Mouse (Mus musculus): Measurements from ENCODE around the gene Ccm2.
A peak's percentile ranks its signal among the peaks of the same experiment; 100 is the strongest.
"Not testable (repeated sequence)": the region's sequence is repeated elsewhere in the genome, so short reads cannot be mapped to it uniquely, and the experiment has no call there.

Gene Ccm2

GRCm38 (mm10) chr11:6546205-6547013, at the start of gene Ccm2:
Gene Ccm2, plus strand, starts transcription at chr11:6546887.
- peak; percentile 98 to 99 for DNase-seq (ENCODE audit: inconsistent age in 2 of 2, low spot score in 1 of 2)

DNA sequence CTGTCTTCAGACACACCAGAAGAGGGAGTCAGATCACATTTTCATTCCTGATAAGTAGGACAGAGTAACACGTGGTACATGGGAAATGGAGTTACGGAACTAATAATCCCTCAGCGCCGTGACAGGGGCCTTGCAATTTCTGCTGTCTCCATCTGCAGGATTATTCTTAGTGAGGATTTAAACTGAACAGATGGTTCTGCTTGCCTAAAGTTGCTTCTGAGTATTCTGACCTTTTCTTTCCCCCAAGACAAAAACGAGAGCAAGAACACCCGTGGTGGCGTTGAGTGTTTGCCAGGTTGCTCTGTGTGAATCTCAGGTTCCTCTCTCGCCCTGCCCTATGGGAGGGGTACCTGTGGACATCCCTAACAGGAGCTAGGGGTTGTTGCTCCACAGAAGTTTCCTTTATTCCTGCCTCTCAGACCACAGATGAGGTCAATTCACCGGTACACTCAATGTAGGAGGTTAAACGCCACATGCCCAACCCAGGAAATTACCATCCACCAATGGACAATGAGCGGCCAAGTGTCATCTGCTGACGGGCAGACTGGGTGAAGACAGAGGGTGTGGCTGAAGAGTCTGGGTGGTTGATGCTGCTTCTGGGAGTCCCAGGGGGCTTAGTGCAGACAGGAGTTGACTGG, 49.3 kb upstream of the Ccm2 start:
- DNase-seq (ENCODE audit: inconsistent age in 2 of 2, low spot score in 1 of 2): no peak

GRCm38 (mm10) chr11:6502506-6502905, 44.2 kb upstream of the Ccm2 start:
- DNase-seq (ENCODE audit: inconsistent age in 2 of 2, low spot score in 1 of 2): no peak

- DNase-seq (ENCODE audit: inconsistent age in 2 of 2, low spot score in 1 of 2): no peak
Measured at GRCm38 (mm10) chr11:6504226-6504625, 42.5 kb upstream of the Ccm2 start.

- DNase-seq (ENCODE audit: inconsistent age in 2 of 2, low spot score in 1 of 2): no peak
Measured at GRCm38 (mm10) chr11:6504689-6505088, 42.0 kb upstream of the Ccm2 start.

DNA sequence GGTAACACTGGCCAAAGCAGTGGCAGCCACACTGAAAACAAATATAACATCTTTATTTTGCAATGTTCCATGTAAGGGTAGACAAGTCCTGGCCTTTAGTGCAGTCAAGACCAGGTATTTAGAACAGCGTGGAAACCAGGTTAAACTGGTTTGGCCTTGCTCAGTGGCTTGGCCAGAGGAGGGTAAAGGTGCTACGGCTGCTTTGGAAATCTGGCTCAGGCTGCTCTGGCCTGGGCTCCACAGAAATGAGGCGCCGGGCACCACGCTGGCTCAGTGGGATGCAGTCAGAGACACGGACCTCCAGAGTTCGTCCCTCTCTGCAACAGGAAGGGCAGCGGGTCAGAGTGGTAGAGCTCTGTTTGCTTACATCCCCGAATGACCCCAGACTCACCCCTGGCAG, 40.2 kb upstream of the Ccm2 start:
- DNase-seq (ENCODE audit: inconsistent age in 2 of 2, low spot score in 1 of 2): no peak

- no peak for DNase-seq (ENCODE audit: inconsistent age in 2 of 2, low spot score in 1 of 2)
Measured at GRCm38 (mm10) chr11:6508269-6508876, 38.3 kb upstream of the Ccm2 start.

DNA sequence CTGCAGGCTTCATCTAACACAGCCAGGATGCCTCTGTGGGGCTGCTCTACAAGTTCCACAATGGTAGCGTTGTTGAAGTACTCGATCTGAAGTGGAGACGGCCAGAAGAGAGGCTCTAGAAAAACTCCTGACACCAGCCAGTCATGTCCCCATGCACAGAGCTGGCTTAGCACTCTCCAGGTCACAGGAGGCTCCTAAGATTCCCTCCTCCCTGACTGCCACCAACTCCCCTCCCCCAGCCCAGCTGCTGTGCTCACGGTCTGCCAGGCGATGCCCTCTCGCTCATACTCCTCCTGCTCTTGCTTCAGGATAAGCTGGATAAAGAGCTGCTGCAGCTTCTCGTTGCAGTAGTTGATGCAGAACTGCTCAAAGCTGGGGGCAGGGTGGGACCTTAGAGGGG, 31.9 kb upstream of the Ccm2 start:
- no peak for DNase-seq (ENCODE audit: inconsistent age in 2 of 2, low spot score in 1 of 2)

- DNase-seq (ENCODE audit: inconsistent age in 2 of 2, low spot score in 1 of 2): no peak
Measured at GRCm38 (mm10) chr11:6519491-6520033, 27.1 kb upstream of the Ccm2 start.

GRCm38 (mm10) chr11:6520507-6521173, 26.0 kb upstream of the Ccm2 start, which contains the start of gene Myo1g:
Gene Myo1g, minus strand, starts transcription at chr11:6520965.
- DNase-seq (ENCODE audit: inconsistent age in 2 of 2, low spot score in 1 of 2): no peak

GRCm38 (mm10) chr11:6522782-6523525, 23.7 kb upstream of the Ccm2 start:
- DNase-seq (ENCODE audit: inconsistent age in 2 of 2, low spot score in 1 of 2): no peak

DNA sequence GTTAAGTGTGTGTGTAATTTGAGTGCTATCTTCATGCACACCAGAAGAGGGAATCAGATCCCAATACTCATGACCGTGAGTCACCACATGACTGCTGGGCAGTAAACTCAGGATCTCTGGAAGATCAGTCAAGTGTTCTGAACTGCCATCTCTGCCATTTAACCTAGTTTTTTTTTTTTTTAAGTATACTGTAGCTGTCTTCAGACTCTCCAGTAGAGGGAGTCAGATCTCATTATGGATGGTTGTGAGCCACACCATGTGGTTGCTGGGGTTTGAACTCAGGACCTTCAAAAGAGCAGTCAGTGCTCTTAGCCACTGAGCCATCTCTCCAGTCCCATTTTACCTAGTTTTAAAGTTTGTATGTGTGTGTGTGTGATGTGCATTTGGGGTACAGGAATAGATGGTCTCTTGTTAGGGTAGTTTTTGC, 23.0 kb upstream of the Ccm2 start:
- DNase-seq (ENCODE audit: inconsistent age in 2 of 2, low spot score in 1 of 2): no peak

DNA sequence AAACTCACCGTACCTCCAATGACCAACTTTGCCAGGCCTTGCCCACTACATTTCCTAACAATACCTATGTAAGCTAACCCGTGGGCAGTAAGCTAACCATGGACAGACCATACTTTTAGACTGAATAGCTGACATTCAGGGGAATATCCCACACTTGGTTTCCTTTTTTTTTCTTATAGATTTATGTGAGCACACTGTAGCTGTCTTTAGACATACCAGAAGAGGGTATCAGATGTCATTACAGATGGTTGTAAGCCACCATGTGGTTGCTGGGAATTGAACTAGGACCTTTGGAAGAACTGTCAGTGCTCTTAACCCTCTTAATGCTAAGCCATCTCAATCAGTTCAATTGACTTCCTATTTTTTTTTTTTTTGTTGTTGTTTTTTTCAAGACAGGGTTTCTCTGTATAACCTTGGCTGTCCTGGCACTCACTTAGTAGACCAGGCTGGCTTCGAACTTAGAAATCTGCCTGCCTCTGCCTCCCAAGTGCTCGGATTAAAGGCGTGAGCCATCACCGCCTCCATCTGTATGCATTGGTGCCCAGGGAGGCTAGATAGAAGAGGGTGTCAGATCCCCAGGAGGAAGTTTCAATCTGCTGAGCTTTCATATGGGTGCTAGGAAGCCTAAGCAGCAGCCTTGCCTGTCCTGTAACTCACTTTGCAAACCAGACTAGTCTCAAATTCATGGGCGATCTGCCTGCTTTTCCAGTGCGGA, 22.4 kb upstream of the Ccm2 start:
- no peak for DNase-seq (ENCODE audit: inconsistent age in 2 of 2, low spot score in 1 of 2)

GRCm38 (mm10) chr11:6524880-6525238, 21.8 kb upstream of the Ccm2 start:
- DNase-seq (ENCODE audit: inconsistent age in 2 of 2, low spot score in 1 of 2): no peak

DNA sequence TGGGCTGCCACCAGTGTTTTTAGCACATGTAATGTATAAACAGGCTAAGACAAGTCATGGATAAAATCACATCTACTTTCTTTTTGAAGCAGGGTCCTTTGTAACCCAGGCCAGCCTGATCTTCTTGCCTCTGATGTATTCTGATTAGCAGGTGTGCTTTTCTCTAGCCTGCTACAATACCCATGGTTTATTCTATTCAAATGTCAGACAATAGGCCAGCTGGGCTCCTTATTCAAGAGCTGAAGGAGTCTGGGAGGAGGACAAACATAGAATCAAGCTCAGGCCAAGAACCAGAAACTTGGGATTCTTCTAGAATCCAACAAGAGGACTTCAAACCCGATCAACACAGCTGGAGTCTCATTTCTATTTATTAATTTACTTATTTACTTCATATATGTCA, 21.4 kb upstream of the Ccm2 start:
- no peak for DNase-seq (ENCODE audit: inconsistent age in 2 of 2, low spot score in 1 of 2)

DNA sequence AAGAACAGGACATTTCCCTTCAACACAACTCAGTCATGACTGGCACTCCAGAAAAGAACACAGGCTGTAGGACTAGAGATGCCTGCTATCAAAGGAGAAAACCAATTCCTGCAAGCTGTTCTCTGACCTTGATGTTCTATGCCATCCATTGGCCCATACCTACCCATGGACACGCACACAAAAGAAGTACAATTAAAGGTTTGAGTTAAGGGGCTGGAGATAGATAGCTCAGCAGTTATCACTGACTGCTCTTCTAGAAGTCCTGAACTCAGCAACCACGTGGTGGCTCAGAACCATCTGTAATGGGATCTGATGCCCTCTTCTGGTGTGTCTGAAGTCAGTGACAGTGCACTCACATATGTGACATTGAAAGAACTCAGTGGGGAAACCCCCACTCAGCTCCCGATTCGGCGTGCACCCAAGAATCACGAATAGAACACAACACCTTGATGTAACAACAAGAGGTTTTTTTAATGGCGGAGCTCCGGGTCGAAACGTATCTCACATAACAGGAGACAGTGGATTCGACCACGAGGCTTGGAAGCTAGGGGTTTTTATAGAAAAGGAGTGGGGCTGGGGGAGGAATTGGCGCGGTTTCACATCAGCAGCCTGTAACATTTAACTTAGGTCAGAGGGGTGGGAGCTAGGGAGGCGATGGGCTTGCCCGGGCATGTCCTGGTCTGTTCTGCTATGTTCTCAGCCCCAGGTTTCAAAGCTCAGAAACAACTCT, 20.0 kb upstream of the Ccm2 start:
- DNase-seq (ENCODE audit: inconsistent age in 2 of 2, low spot score in 1 of 2): not testable (repeated sequence)

- no peak for DNase-seq (ENCODE audit: inconsistent age in 2 of 2, low spot score in 1 of 2)
Measured at GRCm38 (mm10) chr11:6527256-6528185, 19.2 kb upstream of the Ccm2 start.

All from adrenal gland, adult (tissue).